Mouse (Mus musculus) adrenal gland, postnatal 4 days (tissue): ENCODE results near the gene Cask. TPM values are rescaled to one million over a fixed set of nuclear protein-coding genes. Genes with fewer than 3 reads are reported as not detected.

ENCODE experiments used
- DNase-seq, 2 experiments: peaks; one replicate each; pipeline ENCODE4 v3.0.0; 2021 to 2022; ENCODE audit warnings: low spot score in 2 of 2, mixed read lengths in 2 of 2
- microRNA-seq: library from miRNA; unstranded; fragments of <30 nt; microRNA quantifications from one replicate; pipeline ENCODE4 v1.2.0, GENCODE M21; 2021
- total RNA-seq, 2 experiments: library from RNA; stranded (reverse); gene quantifications; 2 replicates each; pipeline ENCODE4 v1.2.3; 2021

Gene Cask
- total RNA-seq, 2 experiments from 2014 or later = 47.6 to 48.8 TPM

GRCm38 (mm10) chrX:13471925-13472324 lies 379.2 kb downstream of the Cask start:
- no peak for DNase-seq

GRCm38 (mm10) chrX:13469160-13470116 lies 381.7 kb downstream of the Cask start:
- no peak for DNase-seq

GRCm38 (mm10) chrX:13467121-13467571 lies 384.0 kb downstream of the Cask start:
- no peak for DNase-seq

Small RNA genes lying within 50 kb of the gene (microRNA-seq; reads per million reads assigned to microRNA genes)
- gene Gm25246 = not detected

Other genes starting within 250 kb of the Cask start
- gene Gpr34, start 219.3 kb downstream of the Cask start, total RNA-seq = 1 to 10 TPM; 1.5 to 2.1 TPM
- not detected for gene Gpr82, start 190.0 kb downstream of the Cask start, total RNA-seq